Comparison of ENCODE assay signal across 17 mouse cellular contexts in the genomic region with DNA sequence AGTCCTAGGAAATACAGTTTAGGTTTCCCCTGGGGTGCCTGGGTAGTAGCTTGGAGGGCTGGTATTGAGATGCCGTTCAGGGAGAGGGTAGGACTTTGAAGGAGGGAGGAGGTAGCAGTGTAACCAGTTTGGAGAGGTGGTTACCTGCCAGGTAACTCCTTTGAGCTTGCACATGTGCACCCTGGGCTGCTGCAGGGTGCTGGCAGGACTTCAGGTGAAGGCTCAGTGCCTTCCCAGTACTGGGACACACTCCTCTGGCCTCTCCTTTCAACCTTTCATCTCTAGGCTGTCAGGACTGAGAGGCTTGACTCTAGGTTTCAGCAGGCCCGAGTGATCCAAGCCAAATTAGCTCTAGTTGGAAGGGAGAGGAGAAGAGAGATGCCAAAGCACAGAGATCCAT. TPM values are rescaled to one million over a fixed set of nuclear protein-coding genes. Genes with fewer than 3 reads are reported as not detected.
DNase-seq lines count a peak whose midpoint lies in the region; ATAC-seq lines count a peak whose summit lies in the region.
"Had no signal": no experiment of that assay in that cellular context is flagged by ENCODE, and none has a peak within 500 bp of the region (broad histone marks: within the 10 kb centered on the region; RNA-seq: fewer than 3 reads in every experiment).

No protein-coding gene starts in this region.

- intact Hi-C loops in left cerebral cortex, postnatal 36 days (cut with DNase I) = loop anchor here (5.0 kb wide), 2 partner anchors 51 to 86 kb away; partner anchors contain the start of gene S100a6

- no peaks in the 10 kb centered on the region for H3K4me1 ChIP-seq in kidney, embryonic 14.5 days (ENCODE audit: control insufficient read depth, insufficient read depth, low read length)
- H3K4me1 ChIP-seq in midbrain, embryonic 11.5 days (ENCODE audit: control insufficient read depth, insufficient read depth, low read length) = no peaks in the 10 kb centered on the region
- H3K4me1 ChIP-seq in midbrain, embryonic 10.5 days = no peaks in the 10 kb centered on the region
- peaks cover 12% of the 10 kb centered on the region for H3K4me1 ChIP-seq in intestine, embryonic 16.5 days (ENCODE audit: control insufficient read depth, insufficient read depth, low read length)
- H3K4me1 ChIP-seq in stomach, embryonic 16.5 days (ENCODE audit: control insufficient read depth, insufficient read depth, low read length) = peaks cover 4% of the 10 kb centered on the region; the same call in 1 of the 2 replicates
- H3K4me1 ChIP-seq: midbrain, embryonic 12.5 days had no signal

- no peak for DNase-seq in kidney, postnatal 4 days
- DNase-seq in midbrain, embryonic 11.5 days (ENCODE audit: low spot score, missing footprints) = peak; percentile 59
- DNase-seq in midbrain, embryonic 10.5 days (ENCODE audit: low spot score) = no peak
- no peak for DNase-seq in spleen, adult 12 weeks (ENCODE audit: low spot score)
- no peak for DNase-seq in left cerebral cortex, postnatal 36 days (ENCODE audit: low spot score in 2 of 2)
- DNase-seq: cerebellum, adult 9-10 months; right cerebral cortex, postnatal 4 days had no signal

- ATAC-seq in kidney, embryonic 14.5 days (ENCODE audit: low FRiP score, low TSS enrichment) = peak; percentile 25; the same call in 1 of the 2 replicates
- no peak for ATAC-seq in midbrain, embryonic 11.5 days (ENCODE audit: low FRiP score)
- ATAC-seq in intestine, embryonic 16.5 days = peak; percentile 49
- peak; percentile 39 for ATAC-seq in stomach, embryonic 16.5 days (ENCODE audit: insufficient read depth, low FRiP score)
- ATAC-seq: forebrain, embryonic 14.5 days had no signal

- H3K36me3 ChIP-seq in kidney, embryonic 14.5 days (ENCODE audit: control insufficient read depth, insufficient read depth, low read length) = no peaks in the 10 kb centered on the region
- H3K36me3 ChIP-seq in midbrain, embryonic 11.5 days (ENCODE audit: control insufficient read depth, insufficient read depth, low read length) = no peaks in the 10 kb centered on the region
- no peaks in the 10 kb centered on the region for H3K36me3 ChIP-seq in midbrain, embryonic 10.5 days
- 0 out of 2 replicates have a peak, but pooled peaks cover 3% of the 10 kb centered on the region for H3K36me3 ChIP-seq in intestine, embryonic 16.5 days (ENCODE audit: control insufficient read depth, insufficient read depth, low read length)
- no peaks in the 10 kb centered on the region for H3K36me3 ChIP-seq in stomach, embryonic 16.5 days (ENCODE audit: control insufficient read depth, insufficient read depth, low read length)
- H3K36me3 ChIP-seq: midbrain, embryonic 12.5 days had no signal

- H3K9me3 ChIP-seq in kidney, embryonic 14.5 days (ENCODE audit: control insufficient read depth, low read length) = no peaks in the 10 kb centered on the region
- no peaks in the 10 kb centered on the region for H3K9me3 ChIP-seq in midbrain, embryonic 11.5 days (ENCODE audit: control insufficient read depth, low read length)
- H3K9me3 ChIP-seq in midbrain, embryonic 10.5 days (replicated peaks) = no peaks in the 10 kb centered on the region
- no peaks in the 10 kb centered on the region for H3K9me3 ChIP-seq in intestine, embryonic 16.5 days (ENCODE audit: control insufficient read depth, low read length)
- no peaks in the 10 kb centered on the region for H3K9me3 ChIP-seq in stomach, embryonic 16.5 days (replicated peaks; ENCODE audit: control insufficient read depth, low read length)
- H3K9me3 ChIP-seq: midbrain, embryonic 12.5 days had no signal

- WGBS in kidney, embryonic 14.5 days = 67% methylated on average over 2 of the region's 2 CpGs
- WGBS in midbrain, embryonic 11.5 days = 87% methylated on average over 2 of the region's 2 CpGs
- WGBS in midbrain, embryonic 10.5 days = 75% methylated on average over 2 of the region's 2 CpGs
- 74% methylated on average over 2 of the region's 2 CpGs for WGBS in intestine, embryonic 16.5 days
- WGBS in stomach, embryonic 16.5 days = 72% methylated on average over 2 of the region's 2 CpGs

- no peak overlapping the region for H3K4me2 ChIP-seq in kidney, embryonic 14.5 days (replicated peaks; ENCODE audit: low read depth, low read length)
- H3K4me2 ChIP-seq in midbrain, embryonic 11.5 days = no peak overlapping the region
- no peak overlapping the region for H3K4me2 ChIP-seq in intestine, embryonic 16.5 days (ENCODE audit: low read depth, low read length)
- 0 out of 2 replicates have a peak overlapping the region, but pooled peaks have one; percentile 6 for H3K4me2 ChIP-seq in stomach, embryonic 16.5 days (ENCODE audit: low read depth, low read length)
- H3K4me2 ChIP-seq: midbrain, embryonic 12.5 days had no signal

- no peaks in the 10 kb centered on the region for H3K27me3 ChIP-seq in kidney, embryonic 14.5 days (ENCODE audit: control insufficient read depth, insufficient read depth, low read length)
- H3K27me3 ChIP-seq in midbrain, embryonic 11.5 days (ENCODE audit: control insufficient read depth, insufficient read depth, low read length) = no peaks in the 10 kb centered on the region
- H3K27me3 ChIP-seq in midbrain, embryonic 10.5 days (ENCODE audit: low read depth, poor library complexity, severe bottlenecking) = no peaks in the 10 kb centered on the region
- H3K27me3 ChIP-seq in intestine, embryonic 16.5 days (replicated peaks; ENCODE audit: control insufficient read depth, insufficient read depth, low read length) = no peaks in the 10 kb centered on the region
- H3K27me3 ChIP-seq in stomach, embryonic 16.5 days (ENCODE audit: control insufficient read depth, insufficient read depth, low read length) = no peaks in the 10 kb centered on the region

- H3K9ac ChIP-seq in kidney, embryonic 14.5 days (ENCODE audit: low read depth, low read length) = no peak overlapping the region
- H3K9ac ChIP-seq in midbrain, embryonic 11.5 days (ENCODE audit: low read length) = no peak overlapping the region
- H3K9ac ChIP-seq in intestine, embryonic 16.5 days (ENCODE audit: low read depth, low read length) = peak overlapping the region; percentile 20; the same call in 1 of the 2 replicates
- peak overlapping the region; percentile 61 for H3K9ac ChIP-seq in stomach, embryonic 16.5 days (ENCODE audit: low read length)
- H3K9ac ChIP-seq: midbrain, embryonic 12.5 days had no signal

- no peak overlapping the region for H3K4me3 ChIP-seq in kidney, embryonic 14.5 days (ENCODE audit: low read length)
- no peak overlapping the region for H3K4me3 ChIP-seq in midbrain, embryonic 11.5 days (ENCODE audit: low read depth, low read length)
- no peak overlapping the region for H3K4me3 ChIP-seq in midbrain, embryonic 10.5 days
- H3K4me3 ChIP-seq in intestine, embryonic 16.5 days (ENCODE audit: low read length) = no peak overlapping the region
- H3K4me3 ChIP-seq in stomach, embryonic 16.5 days (replicated peaks; ENCODE audit: low read length) = no peak overlapping the region; the same call in 1 of the 2 replicates
- H3K4me3 ChIP-seq: midbrain, embryonic 12.5 days had no signal

- H3K27ac ChIP-seq in kidney, embryonic 14.5 days (ENCODE audit: low read depth, low read length) = no peak overlapping the region
- H3K27ac ChIP-seq in midbrain, embryonic 11.5 days (ENCODE audit: low read depth, low read length) = no peak overlapping the region
- no peak overlapping the region for H3K27ac ChIP-seq in midbrain, embryonic 10.5 days (replicated peaks)
- H3K27ac ChIP-seq in intestine, embryonic 16.5 days (ENCODE audit: low read length) = no peak overlapping the region; the same call in 1 of the 2 replicates
- peak overlapping the region; percentile 89 for H3K27ac ChIP-seq in stomach, embryonic 16.5 days (ENCODE audit: low read length)
- H3K27ac ChIP-seq: kidney, postnatal 0 days; midbrain, embryonic 12.5 days had no signal

RNA-seq across cellular contexts. Expression of gene S100a14, which starts 0.6 kb away (rescaled TPM):
- 1.1 and 1.6 TPM in 2 replicates for polyA plus RNA-seq in kidney, embryonic 14.5 days (2014; fragmentation: Nextera tagmentation; extraction: Ambion mirVana)
- not detected in 2 replicates for polyA plus RNA-seq in midbrain, embryonic 11.5 days (2014; fragmentation: Nextera tagmentation; extraction: Ambion mirVana)
- polyA plus RNA-seq in midbrain, embryonic 10.5 days (2016; fragmentation: Nextera tagmentation; extraction: Ambion mirVana) = not detected in 2 replicates
- 7.1 and 10.7 TPM in 2 replicates for polyA plus RNA-seq in intestine, embryonic 16.5 days (2015; fragmentation: Nextera tagmentation; extraction: Ambion mirVana)
- 149 and 199 TPM in 2 replicates for polyA plus RNA-seq in stomach, embryonic 16.5 days (2015; fragmentation: Nextera tagmentation; extraction: Ambion mirVana)
- total RNA-seq in left cerebral cortex, postnatal 36 days (2021) = under 1 TPM; 0.34 to 0.44 TPM
- total RNA-seq: gastrocnemius, adult 8-10 months; liver, adult 2 months had no signal
- polyA plus RNA-seq: forebrain, embryonic 14.5 days; hindbrain, embryonic 11.5 days; liver, adult 2 months; midbrain, embryonic 12.5 days had no signal

RNA-seq across cellular contexts. Expression of gene S100a16, which starts 11.0 kb away (rescaled TPM):
- 175 and 198 TPM in 2 replicates for polyA plus RNA-seq in kidney, embryonic 14.5 days (2014; fragmentation: Nextera tagmentation; extraction: Ambion mirVana)
- polyA plus RNA-seq in midbrain, embryonic 11.5 days (2014; fragmentation: Nextera tagmentation; extraction: Ambion mirVana) = 37.2 and 40.0 TPM in 2 replicates
- polyA plus RNA-seq in midbrain, embryonic 10.5 days (2016; fragmentation: Nextera tagmentation; extraction: Ambion mirVana) = 30.8 and 35.3 TPM in 2 replicates
- 99.1 and 113 TPM in 2 replicates for polyA plus RNA-seq in intestine, embryonic 16.5 days (2015; fragmentation: Nextera tagmentation; extraction: Ambion mirVana)
- 407 and 487 TPM in 2 replicates for polyA plus RNA-seq in stomach, embryonic 16.5 days (2015; fragmentation: Nextera tagmentation; extraction: Ambion mirVana)
- total RNA-seq in left cerebral cortex, postnatal 36 days (2021) = 10 to 100 TPM; 79.4 to 89.8 TPM
- total RNA-seq: neutrophil, adult 5-6 weeks had no signal

RNA-seq across cellular contexts. Expression of gene S100a13, which starts 11.8 kb away (rescaled TPM):
- polyA plus RNA-seq in kidney, embryonic 14.5 days (2014; fragmentation: Nextera tagmentation; extraction: Ambion mirVana) = 30.2 and 38.0 TPM in 2 replicates
- 11.6 and 14.1 TPM in 2 replicates for polyA plus RNA-seq in midbrain, embryonic 11.5 days (2014; fragmentation: Nextera tagmentation; extraction: Ambion mirVana)
- polyA plus RNA-seq in midbrain, embryonic 10.5 days (2016; fragmentation: Nextera tagmentation; extraction: Ambion mirVana) = 9.3 and 9.5 TPM in 2 replicates
- 38.5 and 40.8 TPM in 2 replicates for polyA plus RNA-seq in intestine, embryonic 16.5 days (2015; fragmentation: Nextera tagmentation; extraction: Ambion mirVana)
- 37.3 and 44.1 TPM in 2 replicates for polyA plus RNA-seq in stomach, embryonic 16.5 days (2015; fragmentation: Nextera tagmentation; extraction: Ambion mirVana)
- 10 to 100 TPM; 20.9 to 21.8 TPM for total RNA-seq in left cerebral cortex, postnatal 36 days (2021)

RNA-seq across cellular contexts. Expression of gene S100a1, which starts 11.9 kb away (rescaled TPM):
- polyA plus RNA-seq in kidney, embryonic 14.5 days (2014; fragmentation: Nextera tagmentation; extraction: Ambion mirVana) = 50.7 and 55.9 TPM in 2 replicates
- polyA plus RNA-seq in midbrain, embryonic 11.5 days (2014; fragmentation: Nextera tagmentation; extraction: Ambion mirVana) = 6.9 and 8.0 TPM in 2 replicates
- polyA plus RNA-seq in midbrain, embryonic 10.5 days (2016; fragmentation: Nextera tagmentation; extraction: Ambion mirVana) = 5.4 and 7.2 TPM in 2 replicates
- polyA plus RNA-seq in intestine, embryonic 16.5 days (2015; fragmentation: Nextera tagmentation; extraction: Ambion mirVana) = 142 and 192 TPM in 2 replicates
- 85.3 and 99.1 TPM in 2 replicates for polyA plus RNA-seq in stomach, embryonic 16.5 days (2015; fragmentation: Nextera tagmentation; extraction: Ambion mirVana)
- total RNA-seq in left cerebral cortex, postnatal 36 days (2021) = 100 to 1,000 TPM; 118 to 137 TPM

RNA-seq across cellular contexts. Expression of gene Chtop, which starts 16.8 kb away (rescaled TPM):
- 98.8 and 105 TPM in 2 replicates for polyA plus RNA-seq in kidney, embryonic 14.5 days (2014; fragmentation: Nextera tagmentation; extraction: Ambion mirVana)
- 138 and 146 TPM in 2 replicates for polyA plus RNA-seq in midbrain, embryonic 11.5 days (2014; fragmentation: Nextera tagmentation; extraction: Ambion mirVana)
- 193 and 205 TPM in 2 replicates for polyA plus RNA-seq in midbrain, embryonic 10.5 days (2016; fragmentation: Nextera tagmentation; extraction: Ambion mirVana)
- polyA plus RNA-seq in intestine, embryonic 16.5 days (2015; fragmentation: Nextera tagmentation; extraction: Ambion mirVana) = 90.4 and 99.8 TPM in 2 replicates
- polyA plus RNA-seq in stomach, embryonic 16.5 days (2015; fragmentation: Nextera tagmentation; extraction: Ambion mirVana) = 92.7 and 105 TPM in 2 replicates
- total RNA-seq in left cerebral cortex, postnatal 36 days (2021) = 100 to 1,000 TPM; 160 to 168 TPM

Comparison
In these comparisons a context has a peak if more than half of its experiments do, and no peak if none do; other contexts are left out.
1. H3K9ac ChIP-seq: peak in intestine, embryonic 16.5 days (single experiment) and stomach, embryonic 16.5 days (single experiment); none in kidney, embryonic 14.5 days (single experiment) and midbrain, embryonic 11.5 days (single experiment).
2. RNA of gene S100a14, which starts 0.6 kb away (polyA plus RNA-seq): 149 to 199 TPM in stomach, embryonic 16.5 days; 7.1 to 10.7 TPM in intestine, embryonic 16.5 days, 1.1 to 1.6 TPM in kidney, embryonic 14.5 days, not detected in midbrain, embryonic 11.5 days and not detected in midbrain, embryonic 10.5 days; every median in the first group is over 10 times any median in the second.